Mouse (Mus musculus): ENCODE measurements at regions not wholly inside any gene's neighbourhood (a gene's known extent, or its start where the extent isn't known, plus 50 kb on each side); places are given as distances from the start of the nearest gene placed in this dataset.
A peak's percentile ranks its signal among the peaks of the same experiment; 100 is the strongest.

- WGBS: 75% methylated on average over 6 of the region's 6 CpGs
- 0 out of 2 replicates have a peak, but pooled peaks cover 4% of the 10 kb centered on the region for H3K9me3 ChIP-seq (replicated peaks)
Observed at GRCm38 (mm10) chr19:28176821-28177220, 165.9 kb upstream of the Rfx3 start.

GRCm38 (mm10) chr19:28171836-28172534, 161.0 kb upstream of the Rfx3 start:
- 86% methylated on average over 11 of the region's 11 CpGs for WGBS
- no peak for ATAC-seq (ENCODE audit: insufficient number of reproducible peaks, low FRiP score)
- H3K9me3 ChIP-seq (replicated peaks): no peaks in the 10 kb centered on the region

More at GRCm38 (mm10) chr19:28176821-28177220, 165.9 kb upstream of the Rfx3 start:
- no peak overlapping the region for H3K4me3 ChIP-seq
- H3K4me2 ChIP-seq: no peak overlapping the region
- H3K4me1 ChIP-seq (replicated peaks): peaks cover 3% of the 10 kb centered on the region; the same call in 1 of the 2 replicates
- ATAC-seq (ENCODE audit: insufficient number of reproducible peaks, low FRiP score): no peak
- no peaks in the 10 kb centered on the region for H3K27me3 ChIP-seq (replicated peaks)
- no peak overlapping the region for H3K27ac ChIP-seq (ENCODE audit: poor library complexity, severe bottlenecking)
- H3K36me3 ChIP-seq: no peaks in the 10 kb centered on the region
- H3K9ac ChIP-seq: no peak overlapping the region

GRCm38 (mm10) chr19:28167451-28168165, 156.6 kb upstream of the Rfx3 start:
- H3K4me1 ChIP-seq (replicated peaks): no peaks in the 10 kb centered on the region
- no peak overlapping the region for H3K9ac ChIP-seq
- no peak overlapping the region for H3K4me3 ChIP-seq
- no peaks in the 10 kb centered on the region for H3K27me3 ChIP-seq (replicated peaks)
- H3K4me2 ChIP-seq: no peak overlapping the region
- ATAC-seq (ENCODE audit: insufficient number of reproducible peaks, low FRiP score): no peak
- no peaks in the 10 kb centered on the region for H3K36me3 ChIP-seq
- 73% methylated on average over 12 of the region's 12 CpGs for WGBS
- no peak overlapping the region for H3K27ac ChIP-seq (ENCODE audit: poor library complexity, severe bottlenecking)
- no peaks in the 10 kb centered on the region for H3K9me3 ChIP-seq (replicated peaks)

More at GRCm38 (mm10) chr19:28171836-28172534, 161.0 kb upstream of the Rfx3 start:
- H3K36me3 ChIP-seq: no peaks in the 10 kb centered on the region
- no peak overlapping the region for H3K4me3 ChIP-seq
- H3K27ac ChIP-seq (ENCODE audit: poor library complexity, severe bottlenecking): no peak overlapping the region
- no peak overlapping the region for H3K9ac ChIP-seq
- H3K4me2 ChIP-seq: no peak overlapping the region
- H3K4me1 ChIP-seq (replicated peaks): no peaks in the 10 kb centered on the region
- no peaks in the 10 kb centered on the region for H3K27me3 ChIP-seq (replicated peaks)

- no peaks in the 10 kb centered on the region for H3K4me1 ChIP-seq (replicated peaks)
- no peak overlapping the region for H3K9ac ChIP-seq
- H3K27ac ChIP-seq (ENCODE audit: poor library complexity, severe bottlenecking): no peak overlapping the region
- no peak overlapping the region for H3K4me2 ChIP-seq
- 82% methylated on average over 7 of the region's 7 CpGs for WGBS
- H3K36me3 ChIP-seq: no peaks in the 10 kb centered on the region
- H3K4me3 ChIP-seq: no peak overlapping the region
- H3K9me3 ChIP-seq (replicated peaks): no peaks in the 10 kb centered on the region
- ATAC-seq (ENCODE audit: insufficient number of reproducible peaks, low FRiP score): no peak
- no peaks in the 10 kb centered on the region for H3K27me3 ChIP-seq (replicated peaks)
Observed at GRCm38 (mm10) chr19:28166626-28167025, 155.7 kb upstream of the Rfx3 start.

- ATAC-seq (ENCODE audit: insufficient number of reproducible peaks, low FRiP score): peak; percentile 51; the same call in 1 of the 2 replicates
Observed at GRCm38 (mm10) chr19:28165901-28166361, 155.0 kb upstream of the Rfx3 start.

GRCm38 (mm10) chr19:28163195-28163594, 152.2 kb upstream of the Rfx3 start:
- H3K4me3 ChIP-seq: no peak overlapping the region
- 82% methylated on average over 6 of the region's 6 CpGs for WGBS
- no peaks in the 10 kb centered on the region; the same call in 1 of the 2 replicates for H3K9me3 ChIP-seq (replicated peaks)

More at GRCm38 (mm10) chr19:28165901-28166361, 155.0 kb upstream of the Rfx3 start:
- WGBS: 38% methylated on average over 15 of the region's 15 CpGs
- H3K9me3 ChIP-seq (replicated peaks): no peaks in the 10 kb centered on the region
- peak overlapping the region; percentile 29 for H3K4me3 ChIP-seq
- H3K27me3 ChIP-seq (replicated peaks): no peaks in the 10 kb centered on the region
- H3K36me3 ChIP-seq: no peaks in the 10 kb centered on the region
- H3K9ac ChIP-seq: no peak overlapping the region
- no peak overlapping the region for H3K27ac ChIP-seq (ENCODE audit: poor library complexity, severe bottlenecking)
- H3K4me1 ChIP-seq (replicated peaks): no peaks in the 10 kb centered on the region
- peak overlapping the region; percentile 51 for H3K4me2 ChIP-seq

DNA sequence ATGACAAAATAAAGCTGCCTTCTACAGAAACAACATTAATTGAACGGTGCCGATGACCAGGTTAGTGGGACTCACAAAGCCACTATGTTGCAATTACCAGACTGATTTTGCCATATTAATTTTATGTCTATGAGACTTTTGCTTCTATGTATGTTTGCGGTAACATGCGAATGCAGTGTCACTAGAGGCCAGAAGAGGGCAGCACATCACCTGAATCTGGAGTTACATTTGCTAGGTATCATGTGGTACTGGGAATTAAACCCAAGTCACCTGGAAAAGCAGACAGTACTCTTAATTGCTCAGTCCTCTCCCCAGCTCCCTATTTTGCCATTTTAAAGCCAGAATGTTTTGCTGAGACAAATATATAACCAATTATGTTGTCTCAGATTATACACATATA, 149.6 kb upstream of the Rfx3 start:
- no peak for ATAC-seq (ENCODE audit: insufficient number of reproducible peaks, low FRiP score)
- WGBS: 64% methylated on average over 4 of the region's 4 CpGs
- Histone ChIP-seq H3K9ac (no peak overlapping the region), H3K4me3 (no peak overlapping the region), H3K27ac (ENCODE audit: poor library complexity, severe bottlenecking) (no peak overlapping the region), H3K36me3 (no peaks in the 10 kb centered on the region), H3K27me3 (replicated peaks) (no peaks in the 10 kb centered on the region), H3K9me3 (replicated peaks) (no peaks in the 10 kb centered on the region; the same call in 1 of the 2 replicates), H3K4me2 (no peak overlapping the region), H3K4me1 (replicated peaks) (no peaks in the 10 kb centered on the region)

More at GRCm38 (mm10) chr19:28163195-28163594, 152.2 kb upstream of the Rfx3 start:
- no peaks in the 10 kb centered on the region for H3K27me3 ChIP-seq (replicated peaks)
- H3K4me2 ChIP-seq: no peak overlapping the region
- no peaks in the 10 kb centered on the region for H3K4me1 ChIP-seq (replicated peaks)
- ATAC-seq (ENCODE audit: insufficient number of reproducible peaks, low FRiP score): no peak
- H3K27ac ChIP-seq (ENCODE audit: poor library complexity, severe bottlenecking): no peak overlapping the region
- H3K9ac ChIP-seq: no peak overlapping the region
- no peaks in the 10 kb centered on the region for H3K36me3 ChIP-seq

DNA sequence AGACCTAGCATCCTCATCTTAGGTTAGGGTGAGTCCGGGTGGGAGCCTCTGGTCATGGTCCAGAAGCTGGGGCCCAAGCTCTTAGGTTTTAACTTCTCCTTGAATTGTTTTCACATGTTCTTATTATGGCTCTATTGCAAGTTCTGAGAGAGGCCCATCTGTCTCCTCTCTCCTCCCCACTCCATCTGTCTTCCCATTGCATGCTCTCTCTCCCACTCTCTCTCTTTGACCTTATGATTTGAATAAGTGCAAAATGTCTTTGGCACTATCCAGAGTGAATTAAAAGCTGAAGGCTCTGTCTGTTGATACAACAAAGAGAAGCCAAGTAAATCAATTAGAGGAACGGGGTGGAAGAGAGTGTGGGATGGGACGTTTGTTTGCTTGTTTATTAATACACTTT, 146.2 kb upstream of the Rfx3 start:
- ATAC-seq (ENCODE audit: insufficient number of reproducible peaks, low FRiP score): no peak
- Histone ChIP-seq H3K36me3 (no peaks in the 10 kb centered on the region), H3K27ac (ENCODE audit: poor library complexity, severe bottlenecking) (no peak overlapping the region), H3K27me3 (replicated peaks) (no peaks in the 10 kb centered on the region), H3K9me3 (replicated peaks) (no peaks in the 10 kb centered on the region; the same call in 1 of the 2 replicates), H3K4me1 (replicated peaks) (no peaks in the 10 kb centered on the region), H3K9ac (no peak overlapping the region), H3K4me2 (no peak overlapping the region), H3K4me3 (no peak overlapping the region)
- WGBS: 73% methylated on average over 3 of the region's 3 CpGs

- H3K27ac ChIP-seq (ENCODE audit: poor library complexity, severe bottlenecking): no peak overlapping the region
- no peaks in the 10 kb centered on the region for H3K9me3 ChIP-seq (replicated peaks)
- H3K4me2 ChIP-seq: no peak overlapping the region
- H3K4me1 ChIP-seq (replicated peaks): no peaks in the 10 kb centered on the region
- no peaks in the 10 kb centered on the region for H3K36me3 ChIP-seq
- no peak overlapping the region for H3K9ac ChIP-seq
- WGBS: 78% methylated on average over 10 of the region's 10 CpGs
- H3K27me3 ChIP-seq (replicated peaks): no peaks in the 10 kb centered on the region
- no peak overlapping the region for H3K4me3 ChIP-seq
- no peak for ATAC-seq (ENCODE audit: insufficient number of reproducible peaks, low FRiP score)
Observed at GRCm38 (mm10) chr19:28137581-28137980, 126.6 kb upstream of the Rfx3 start.

DNA sequence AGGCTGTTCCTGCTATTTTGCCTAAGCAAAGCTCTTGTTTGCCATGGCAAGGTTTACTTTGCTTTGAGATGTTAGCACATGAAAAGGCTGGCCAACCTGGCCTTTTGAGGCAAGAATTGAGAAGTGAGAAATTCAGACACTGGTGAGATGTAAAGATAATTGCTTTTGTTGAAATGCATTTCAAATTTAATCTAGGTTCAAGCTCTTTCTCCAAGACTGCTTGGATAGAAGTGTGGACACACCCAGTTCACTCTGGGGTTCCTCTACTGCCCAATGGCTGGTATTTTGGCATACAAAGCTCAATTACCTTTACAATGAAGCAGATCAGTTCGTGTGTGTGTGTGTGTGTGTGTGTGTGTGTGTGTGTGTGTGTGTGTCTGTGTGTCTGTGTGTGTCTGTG, 123.8 kb upstream of the Rfx3 start:
- Histone ChIP-seq H3K27me3 (replicated peaks) (no peaks in the 10 kb centered on the region), H3K4me2 (no peak overlapping the region), H3K9ac (no peak overlapping the region), H3K9me3 (replicated peaks) (no peaks in the 10 kb centered on the region), H3K4me1 (replicated peaks) (no peaks in the 10 kb centered on the region), H3K4me3 (no peak overlapping the region), H3K36me3 (no peaks in the 10 kb centered on the region), H3K27ac (ENCODE audit: poor library complexity, severe bottlenecking) (no peak overlapping the region)
- 8% methylated on average over 1 of the region's 1 CpGs for WGBS
- ATAC-seq (ENCODE audit: insufficient number of reproducible peaks, low FRiP score): no peak
